Mouse (Mus musculus) embryonic facial prominence, embryonic 10.5 days (tissue): ENCODE results near the gene Pde4d. TPM values are rescaled to one million over a fixed set of nuclear protein-coding genes. Genes with fewer than 3 reads are reported as not detected.

Experiments used
- DNase-seq: peaks from one replicate; pipeline ENCODE4 v3.0.0-alpha.2; 2017; ENCODE audit warnings: low spot score
- H3K27ac ChIP-seq: fragments of 300-500 bp; sonication (generic); replicated peaks from 2 replicates; pipeline ENCODE4 v1.5.1; 2016; ENCODE audit warnings: mild to moderate bottlenecking
- H3K27me3 ChIP-seq: fragments of 300-500 bp; sonication (generic); replicated peaks from 2 replicates; pipeline ENCODE4 v1.6.1; 2016; ENCODE audit warnings: low read depth, mild to moderate bottlenecking; ENCODE audit not compliant: poor library complexity, severe bottlenecking
- H3K36me3 ChIP-seq: fragments of 300-500 bp; sonication (generic); replicated peaks from 2 replicates; pipeline ENCODE4 v1.6.1; 2016; ENCODE audit warnings: mild to moderate bottlenecking, moderate library complexity
- H3K4me1 ChIP-seq: fragments of 300-500 bp; sonication (generic); 2 replicates; pipeline ENCODE4 v1.6.1; 2016
- H3K4me3 ChIP-seq: fragments of 300-500 bp; sonication (generic); 2 replicates; pipeline ENCODE4 v1.5.1; 2016; ENCODE audit warnings: mild to moderate bottlenecking, moderate library complexity
- H3K9me3 ChIP-seq: fragments of 300-500 bp; sonication (generic); 2 replicates; pipeline ENCODE4 v1.6.1; 2016; ENCODE audit warnings: mild to moderate bottlenecking
- WGBS: fragments of 180-500 bp; shearing (Covaris S2); methylation state at CpG from one replicate; pipeline ENCODE4 v1.1.7; 2016; 5-methylcytosine and 5-hydroxymethylcytosine counted together
- polyA plus RNA-seq: library from polyadenylated mRNA; unstranded; fragments of >200 nt; fragmentation: Nextera tagmentation; extraction: Ambion mirVana; gene quantifications from 2 replicates; pipeline ENCODE4 v1.2.1, GENCODE M21; 2016

Gene Pde4d
- polyA plus RNA-seq, 1 experiment from 2014 or later = 19.7 TPM

DNA sequence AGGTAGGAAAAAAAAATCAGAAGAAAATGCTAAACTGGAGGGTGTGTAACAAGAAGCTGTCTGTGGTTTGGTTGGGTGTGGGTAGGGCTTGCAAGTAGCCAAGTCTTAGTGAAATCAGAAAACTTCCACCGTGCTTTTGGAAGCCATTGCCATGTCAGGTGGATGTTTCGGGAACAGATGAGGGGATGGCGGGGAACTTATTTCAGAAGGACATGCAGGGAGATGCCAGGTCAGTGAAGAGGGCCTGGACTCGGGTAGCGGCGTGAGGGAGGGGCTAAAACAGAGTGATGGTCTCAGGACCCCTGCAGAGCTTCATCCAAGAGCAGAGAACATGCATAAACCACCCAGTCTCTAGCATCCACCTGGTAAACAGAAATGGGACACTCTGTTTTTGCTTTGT, 898.6 kb downstream of the Pde4d start:
- no peak for DNase-seq
- Histone ChIP-seq H3K4me3 (no peak overlapping the region), H3K36me3 (no peaks in the 10 kb centered on the region), H3K4me1 (peaks cover 7% of the 10 kb centered on the region), H3K9me3 (no peaks in the 10 kb centered on the region), H3K27me3 (no peaks in the 10 kb centered on the region), H3K27ac (no peak overlapping the region)
- WGBS = 87% methylated on average over 6 of the region's 6 CpGs

DNA sequence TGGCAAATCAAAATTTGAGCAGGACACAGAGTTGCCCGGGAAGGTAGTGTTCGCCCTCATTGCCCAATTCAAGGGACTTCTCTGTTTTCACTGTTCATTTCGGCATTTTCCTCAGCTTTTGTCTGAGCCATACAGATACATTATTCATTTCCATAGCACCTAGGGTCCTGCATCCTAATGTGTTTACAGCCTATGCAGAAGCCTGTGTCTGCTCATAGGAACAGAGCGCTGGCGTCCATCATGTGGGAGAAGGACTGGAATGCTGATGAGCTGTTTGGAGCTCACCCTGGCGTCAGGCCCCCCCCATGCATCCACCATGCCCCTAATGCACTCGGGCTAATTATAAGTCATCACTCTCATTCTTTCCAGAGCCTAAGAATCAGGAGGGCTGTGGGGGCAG, 900.4 kb downstream of the Pde4d start:
- Histone ChIP-seq H3K4me1 (no peaks in the 10 kb centered on the region), H3K36me3 (no peaks in the 10 kb centered on the region), H3K4me3 (no peak overlapping the region), H3K27ac (no peak overlapping the region), H3K27me3 (no peaks in the 10 kb centered on the region), H3K9me3 (no peaks in the 10 kb centered on the region)
- WGBS = 78% methylated on average over 7 of the region's 7 CpGs
- no peak for DNase-seq

DNA sequence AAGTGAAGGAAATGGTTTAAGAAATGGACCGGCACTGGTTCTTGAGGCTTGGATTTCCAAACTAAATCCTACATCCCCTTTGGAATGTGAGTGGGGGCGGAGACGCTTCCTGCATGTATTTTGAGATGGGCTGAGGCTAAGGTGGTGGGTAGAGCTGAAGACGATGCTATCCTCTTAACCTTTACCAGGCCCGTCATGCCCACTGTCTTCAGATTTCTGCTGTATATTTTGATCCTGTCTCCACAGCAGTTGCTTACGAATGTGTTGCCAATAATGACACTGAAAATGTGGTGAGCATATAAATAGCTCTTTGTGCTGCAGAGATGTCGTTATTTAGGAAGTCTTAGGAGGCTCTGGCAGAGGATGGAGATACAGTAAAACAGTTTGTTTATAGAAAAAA, 904.3 kb downstream of the Pde4d start:
- DNase-seq = no peak
- WGBS = 83% methylated on average over 7 of the region's 7 CpGs
- Histone ChIP-seq H3K27ac (no peak overlapping the region), H3K9me3 (no peaks in the 10 kb centered on the region), H3K4me1 (no peaks in the 10 kb centered on the region), H3K4me3 (no peak overlapping the region), H3K27me3 (no peaks in the 10 kb centered on the region), H3K36me3 (no peaks in the 10 kb centered on the region)

DNA sequence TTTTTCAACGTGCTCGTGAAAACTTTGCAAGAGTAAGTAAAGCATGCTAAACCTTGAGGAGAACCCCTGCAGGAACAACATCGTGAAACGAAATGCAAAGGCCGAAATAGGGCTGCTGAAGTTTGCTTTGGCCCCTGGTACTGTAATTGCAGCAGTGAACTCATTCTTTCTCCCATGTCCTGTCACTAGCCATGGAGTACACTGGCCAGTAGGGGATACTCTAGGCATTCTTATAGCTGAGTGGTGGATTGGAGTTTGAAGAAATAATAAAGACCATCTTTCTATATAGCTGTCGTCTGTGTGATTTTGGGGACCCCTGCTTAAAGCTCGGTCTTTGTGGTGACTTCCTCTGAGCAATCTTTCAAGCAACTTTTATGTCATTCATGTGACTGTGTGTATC, 906.5 kb downstream of the Pde4d start:
- DNase-seq = no peak
- Histone ChIP-seq H3K36me3 (no peaks in the 10 kb centered on the region), H3K4me1 (no peaks in the 10 kb centered on the region), H3K9me3 (no peaks in the 10 kb centered on the region), H3K27ac (no peak overlapping the region), H3K27me3 (no peaks in the 10 kb centered on the region), H3K4me3 (no peak overlapping the region)
- WGBS = 84% methylated on average over 7 of the region's 7 CpGs

DNA sequence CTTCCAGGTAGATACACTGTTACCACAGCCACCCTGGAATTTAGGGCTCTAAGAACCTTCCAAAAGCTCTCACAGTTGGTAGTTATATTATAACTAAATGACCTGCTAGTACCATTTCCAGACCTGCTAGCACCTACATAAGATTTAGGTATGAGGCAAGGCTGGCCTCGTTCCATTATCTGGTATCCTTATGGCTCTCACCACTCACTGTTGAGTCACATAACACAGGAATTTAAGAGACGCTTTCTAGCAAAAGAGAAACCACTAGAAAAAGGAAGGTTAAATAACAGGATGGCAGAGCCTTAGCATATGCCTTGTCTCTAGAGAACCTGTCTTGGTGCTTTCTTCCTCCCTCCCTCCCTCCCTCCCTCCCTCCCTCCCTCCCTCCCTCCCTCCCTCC, 910.2 kb downstream of the Pde4d start:
- Histone ChIP-seq H3K36me3 (no peaks in the 10 kb centered on the region), H3K9me3 (no peaks in the 10 kb centered on the region), H3K27ac (no peak overlapping the region), H3K4me3 (no peak overlapping the region), H3K27me3 (no peaks in the 10 kb centered on the region), H3K4me1 (no peaks in the 10 kb centered on the region; the same call in 1 of the 2 replicates)
- DNase-seq = no peak
- 86% methylated on average over 2 of the region's 2 CpGs for WGBS

DNA sequence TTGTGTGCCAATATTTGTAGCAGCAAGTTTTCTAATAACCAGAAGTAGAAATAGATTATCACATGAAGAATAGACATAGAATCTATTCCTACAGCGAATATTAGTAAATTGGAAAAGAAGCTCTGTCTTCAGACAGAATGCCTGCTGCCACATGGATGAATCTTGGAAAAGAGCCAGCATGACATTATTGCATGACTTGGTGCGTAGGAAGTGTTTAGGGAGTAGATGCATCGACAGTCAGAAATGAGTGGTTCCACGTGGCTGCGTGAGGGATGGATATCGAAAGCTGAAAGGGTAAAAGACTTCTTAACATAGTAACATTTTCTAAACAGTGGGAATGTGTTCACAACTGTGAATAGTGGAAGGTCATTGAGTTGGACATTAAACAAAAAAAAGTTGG, 912.6 kb downstream of the Pde4d start:
- DNase-seq = no peak
- Histone ChIP-seq H3K36me3 (no peaks in the 10 kb centered on the region), H3K27ac (no peak overlapping the region), H3K27me3 (no peaks in the 10 kb centered on the region), H3K9me3 (no peaks in the 10 kb centered on the region), H3K4me1 (no peaks in the 10 kb centered on the region; the same call in 1 of the 2 replicates), H3K4me3 (no peak overlapping the region)
- 93% methylated on average over 6 of the region's 6 CpGs for WGBS

DNA sequence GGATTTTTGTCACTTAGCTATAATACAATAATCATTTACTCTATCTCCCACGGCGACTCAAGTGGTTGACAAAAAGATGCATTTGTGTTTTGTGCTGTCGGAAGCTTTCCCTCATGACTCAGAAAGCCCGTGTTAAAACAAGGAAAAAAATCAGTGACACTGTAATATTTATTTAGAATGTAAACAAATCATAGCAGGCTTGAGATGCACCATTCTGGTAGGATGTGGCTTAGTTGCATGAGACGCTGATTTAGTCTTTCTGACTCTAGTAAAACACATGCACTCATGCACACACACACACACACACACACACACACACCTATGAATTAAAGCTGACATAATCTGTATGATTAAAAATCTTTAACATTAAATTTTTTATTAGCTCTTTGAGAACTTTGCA, 924.7 kb downstream of the Pde4d start:
- WGBS = 91% methylated on average over 5 of the region's 5 CpGs
- no peak for DNase-seq

DNA sequence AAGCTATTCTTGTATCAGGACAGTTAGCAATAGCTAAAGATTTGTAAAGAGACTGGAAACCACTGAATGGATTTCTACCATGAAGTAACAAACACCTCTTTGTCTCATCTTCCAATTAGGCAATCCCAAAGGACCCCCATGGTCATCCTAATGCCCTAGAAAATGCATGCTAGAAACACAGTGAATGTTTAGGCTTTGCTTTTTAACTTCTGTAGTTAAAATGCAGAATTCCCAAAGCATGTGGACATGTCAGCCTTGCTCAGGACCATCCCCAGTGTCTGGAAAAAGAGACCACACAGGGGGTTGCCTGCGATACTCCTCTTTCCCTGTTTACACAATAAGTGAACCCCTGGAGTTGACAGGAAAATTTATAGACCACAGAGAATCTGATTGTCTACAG, 926.9 kb downstream of the Pde4d start:
- H3K27ac ChIP-seq = no peak overlapping the region
- H3K4me3 ChIP-seq = no peak overlapping the region
- no peaks in the 10 kb centered on the region for H3K9me3 ChIP-seq
- H3K4me1 ChIP-seq = no peaks in the 10 kb centered on the region
- no peak for DNase-seq
- H3K27me3 ChIP-seq = no peaks in the 10 kb centered on the region
- 46% methylated on average over 1 of the region's 1 CpGs for WGBS
- no peaks in the 10 kb centered on the region for H3K36me3 ChIP-seq

More for the DNA sequence above, 924.7 kb downstream of the Pde4d start:
- no peak overlapping the region for H3K4me3 ChIP-seq
- no peaks in the 10 kb centered on the region for H3K4me1 ChIP-seq
- no peaks in the 10 kb centered on the region for H3K9me3 ChIP-seq
- H3K36me3 ChIP-seq = no peaks in the 10 kb centered on the region
- no peaks in the 10 kb centered on the region for H3K27me3 ChIP-seq
- no peak overlapping the region for H3K27ac ChIP-seq

DNA sequence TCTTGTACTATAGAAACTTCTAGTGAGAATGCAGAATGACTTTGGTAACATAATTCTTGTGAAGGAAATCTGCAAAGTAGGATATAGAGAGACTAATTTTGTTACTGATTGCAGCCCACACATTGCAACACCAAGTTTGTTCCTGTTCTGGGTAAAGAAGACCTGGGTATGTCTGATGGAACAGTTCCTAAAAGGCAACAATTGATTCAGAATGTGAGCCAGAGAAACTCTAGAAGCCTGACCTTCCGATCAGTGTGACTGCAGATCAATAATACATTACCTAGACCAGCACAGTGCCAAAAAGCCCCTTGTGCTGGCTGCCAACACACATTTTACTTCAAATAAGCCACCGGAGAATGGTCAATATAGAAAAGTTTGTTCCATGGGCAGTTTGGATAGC, 930.4 kb downstream of the Pde4d start:
- no peaks in the 10 kb centered on the region for H3K4me1 ChIP-seq
- no peak for DNase-seq
- H3K27me3 ChIP-seq = no peaks in the 10 kb centered on the region
- 87% methylated on average over 2 of the region's 2 CpGs for WGBS
- no peak overlapping the region for H3K27ac ChIP-seq
- H3K9me3 ChIP-seq = no peaks in the 10 kb centered on the region
- H3K36me3 ChIP-seq = no peaks in the 10 kb centered on the region
- no peak overlapping the region for H3K4me3 ChIP-seq

DNA sequence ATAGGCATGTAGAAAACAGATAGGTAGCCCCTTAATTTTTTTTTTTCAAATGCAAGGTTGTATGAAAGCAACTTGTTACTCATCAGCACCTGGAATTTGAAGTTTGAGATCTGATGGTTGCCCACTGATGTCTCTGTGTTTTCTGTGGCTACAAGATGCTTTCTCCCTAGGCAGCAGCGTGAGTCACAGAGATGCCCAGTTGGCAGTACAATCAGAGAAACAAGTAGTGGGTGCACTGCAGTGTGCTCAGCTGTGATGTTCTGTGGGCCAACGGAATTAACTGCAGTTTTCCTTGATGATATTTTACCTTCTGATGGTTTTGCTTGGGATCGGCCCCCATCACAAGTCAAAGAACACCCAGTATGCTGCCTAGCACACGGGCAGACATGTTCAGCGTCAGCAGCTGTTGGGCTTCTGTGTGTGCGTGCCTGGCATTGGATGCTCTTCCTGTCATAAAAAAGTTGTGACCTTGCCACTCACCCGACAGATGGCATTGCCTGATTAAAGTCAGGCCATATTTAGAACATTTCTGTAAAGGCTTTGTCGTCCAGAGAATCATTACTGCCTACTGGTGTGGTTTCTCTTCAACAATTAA, 939.0 kb downstream of the Pde4d start:
- Histone ChIP-seq H3K27me3 (no peaks in the 10 kb centered on the region), H3K36me3 (no peaks in the 10 kb centered on the region), H3K4me3 (no peak overlapping the region), H3K27ac (no peak overlapping the region), H3K9me3 (no peaks in the 10 kb centered on the region), H3K4me1 (no peaks in the 10 kb centered on the region)
- no peak for DNase-seq
- 83% methylated on average over 8 of the region's 8 CpGs for WGBS

DNA sequence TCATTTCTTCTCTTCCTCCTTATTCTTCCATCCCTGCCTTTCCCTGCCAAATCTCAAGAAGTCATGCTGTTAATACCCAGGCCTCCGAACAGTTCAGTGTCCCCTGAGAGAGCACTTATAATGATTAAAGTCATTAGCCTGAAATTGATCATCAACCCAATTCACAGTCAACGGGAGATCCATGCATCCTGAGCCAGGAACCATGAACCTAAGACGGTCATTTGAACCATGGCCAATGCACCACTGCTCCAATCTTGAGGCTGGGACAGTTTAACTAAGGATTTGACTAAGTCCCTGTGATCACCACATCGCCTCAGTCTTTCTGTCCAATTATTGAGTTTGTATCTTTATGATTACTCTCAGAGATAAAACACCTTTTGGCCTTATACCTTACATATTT, 952.6 kb downstream of the Pde4d start:
- Histone ChIP-seq H3K4me3 (no peak overlapping the region), H3K36me3 (no peaks in the 10 kb centered on the region), H3K9me3 (no peaks in the 10 kb centered on the region), H3K4me1 (no peaks in the 10 kb centered on the region), H3K27me3 (no peaks in the 10 kb centered on the region), H3K27ac (no peak overlapping the region)
- DNase-seq = no peak
- WGBS = 76% methylated on average over 4 of the region's 4 CpGs

DNA sequence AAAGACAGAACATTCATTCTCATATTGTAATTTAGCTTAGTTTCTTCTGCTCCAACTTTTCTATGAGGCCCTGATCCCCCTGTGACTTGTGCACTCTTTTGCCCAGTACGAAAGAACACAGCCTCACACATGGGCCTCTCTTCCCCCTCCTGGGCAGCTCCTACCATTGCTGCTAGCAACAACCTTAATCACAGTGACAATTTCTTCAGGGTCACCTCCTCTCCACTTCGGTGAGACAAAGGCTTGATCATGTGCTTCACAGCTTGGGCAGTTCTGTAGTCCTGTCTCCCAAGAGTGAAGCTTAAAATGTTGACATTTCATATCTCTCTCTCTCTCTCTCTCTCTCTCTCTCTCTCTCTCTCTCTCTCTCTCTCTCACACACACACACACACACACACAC, 953.2 kb downstream of the Pde4d start:
- H3K27ac ChIP-seq = no peak overlapping the region
- no peaks in the 10 kb centered on the region for H3K9me3 ChIP-seq
- DNase-seq = no peak
- H3K4me1 ChIP-seq = no peaks in the 10 kb centered on the region
- no peaks in the 10 kb centered on the region for H3K27me3 ChIP-seq
- no peaks in the 10 kb centered on the region for H3K36me3 ChIP-seq
- no peak overlapping the region for H3K4me3 ChIP-seq
- WGBS = 64% methylated on average over 2 of the region's 2 CpGs

DNA sequence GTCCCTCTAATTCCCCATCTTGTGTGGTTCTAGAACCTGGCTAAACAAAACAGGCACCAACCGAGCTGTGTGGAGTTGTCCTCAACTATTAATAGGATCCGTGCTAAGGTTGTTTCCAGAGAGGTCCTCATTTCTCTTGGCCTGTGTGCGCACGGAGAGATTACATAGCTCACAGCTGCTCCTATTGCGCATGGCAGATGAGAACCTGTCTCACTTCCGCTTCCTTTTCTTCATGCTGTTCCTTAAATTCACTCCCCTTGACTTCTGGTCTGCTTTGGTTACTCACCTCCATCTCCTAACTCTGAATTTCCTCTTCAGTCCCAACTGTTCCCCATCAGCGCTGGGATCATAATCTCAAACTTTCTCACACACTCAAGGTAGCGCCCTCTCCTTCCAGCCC, 956.6 kb downstream of the Pde4d start:
- no peaks in the 10 kb centered on the region for H3K27me3 ChIP-seq
- H3K4me3 ChIP-seq = no peak overlapping the region
- WGBS = 93% methylated on average over 8 of the region's 8 CpGs
- H3K27ac ChIP-seq = no peak overlapping the region
- H3K9me3 ChIP-seq = no peaks in the 10 kb centered on the region
- DNase-seq = no peak
- H3K36me3 ChIP-seq = no peaks in the 10 kb centered on the region
- no peaks in the 10 kb centered on the region for H3K4me1 ChIP-seq

DNA sequence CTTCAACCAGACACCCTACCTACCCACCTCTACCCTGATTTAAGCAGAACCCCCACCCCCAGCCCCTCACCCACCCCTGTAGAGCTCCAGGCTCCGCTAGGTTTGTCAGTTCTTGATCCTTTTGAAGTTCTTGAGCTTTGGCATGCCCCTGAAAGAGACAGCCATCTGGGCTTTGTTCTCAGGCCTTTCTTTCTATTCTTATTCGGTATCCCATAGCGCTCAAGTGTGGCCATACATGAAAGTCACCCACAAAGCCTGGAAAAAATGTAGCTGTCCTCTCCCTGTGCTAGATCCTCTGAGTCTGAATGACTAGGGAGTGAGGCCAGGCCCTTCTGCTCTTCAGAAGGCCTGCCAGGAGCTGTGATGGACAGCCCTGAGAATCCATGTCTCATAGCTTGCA, 957.6 kb downstream of the Pde4d start:
- no peak overlapping the region for H3K27ac ChIP-seq
- no peaks in the 10 kb centered on the region for H3K9me3 ChIP-seq
- WGBS = 70% methylated on average over 3 of the region's 3 CpGs
- H3K4me1 ChIP-seq = no peaks in the 10 kb centered on the region
- no peaks in the 10 kb centered on the region for H3K36me3 ChIP-seq
- H3K4me3 ChIP-seq = no peak overlapping the region
- DNase-seq = no peak
- no peaks in the 10 kb centered on the region for H3K27me3 ChIP-seq
